Mouse (Mus musculus) embryonic facial prominence, embryonic 13.5 days (tissue): ENCODE measurements around the gene Gsk3a. TPM values are rescaled to one million over a fixed set of nuclear protein-coding genes. Genes with fewer than 3 reads are reported as not detected.

Experiments
- microRNA-seq: library from miRNA; unstranded; fragments of <30 nt; microRNA quantifications from one replicate; pipeline ENCODE4, GENCODE M21; 2016
- polyA plus RNA-seq: library from polyadenylated mRNA; unstranded; fragments of >200 nt; fragmentation: Nextera tagmentation; extraction: Ambion mirVana; gene quantifications from 2 replicates; pipeline ENCODE4 v1.2.1, GENCODE M21; 2015

Gene Gsk3a
- polyA plus RNA-seq, 1 experiment from 2014 or later: 14.4 TPM

Small RNA genes lying within 50 kb of the gene (microRNA-seq; reads per million reads assigned to microRNA genes)
- gene Mir7048: not detected

Other genes starting within 250 kb of the Gsk3a start
- gene Atp1a3, start 231.9 kb downstream of the Gsk3a start, polyA plus RNA-seq: 2.0 and 2.3 TPM in 2 replicates
- 9.8 and 11.2 TPM in 2 replicates for gene Grik5, start 165.5 kb downstream of the Gsk3a start, polyA plus RNA-seq
- gene Zfp574, start 165.3 kb downstream of the Gsk3a start, polyA plus RNA-seq: 33.7 and 36.3 TPM in 2 replicates
- 0.91 and 1.3 TPM in 2 replicates for gene Pou2f2, start 58.1 kb downstream of the Gsk3a start, polyA plus RNA-seq
- 8.7 and 9.9 TPM in 2 replicates for gene Dedd2, start 17.2 kb downstream of the Gsk3a start, polyA plus RNA-seq
- gene Zfp526, start 16.4 kb downstream of the Gsk3a start, polyA plus RNA-seq: 2.9 and 3.4 TPM in 2 replicates
- 22.2 and 25.3 TPM in 2 replicates for gene Erf, start 12.9 kb upstream of the Gsk3a start, polyA plus RNA-seq
- 46.2 and 47.4 TPM in 2 replicates for gene Cic, start 29.9 kb upstream of the Gsk3a start, polyA plus RNA-seq
- gene Pafah1b3, start 60.1 kb upstream of the Gsk3a start, polyA plus RNA-seq: 315 and 322 TPM in 2 replicates
- 0.60 and 0.92 TPM in 2 replicates for gene Prr19, start 63.6 kb upstream of the Gsk3a start, polyA plus RNA-seq
- gene Tmem145, start 68.3 kb upstream of the Gsk3a start, polyA plus RNA-seq: 2.2 and 2.5 TPM in 2 replicates
- gene Megf8, start 79.3 kb upstream of the Gsk3a start, polyA plus RNA-seq: 17.6 and 18.5 TPM in 2 replicates
- gene Cnfn, start 131.9 kb upstream of the Gsk3a start, polyA plus RNA-seq: 4.4 and 7.0 TPM in 2 replicates
- 9.5 and 9.9 TPM in 2 replicates for gene Lipe, start 160.9 kb upstream of the Gsk3a start, polyA plus RNA-seq
- 0.85 TPM in 1 of 2 replicates, not detected in the other for gene Cxcl17, start 175.0 kb upstream of the Gsk3a start, polyA plus RNA-seq
- gene Ceacam1, start 239.8 kb upstream of the Gsk3a start, polyA plus RNA-seq: 0.91 and 2.0 TPM in 2 replicates